Mouse (Mus musculus) ES-E14 (cell line): Measurements from ENCODE around the gene Ppp6r1.

Experiments used
- CHD2 ChIP-seq: IDR thresholded peaks from 2 replicates; pipeline ENCODE4 v1.6.1; 2014; ENCODE audit warnings: mild to moderate bottlenecking, low read depth, low read length, inconsistent platforms
- HCFC1 ChIP-seq: IDR thresholded peaks from 2 replicates; pipeline ENCODE4 v1.6.1; 2012; ENCODE audit warnings: low read length, inconsistent platforms, borderline replicate concordance; ENCODE audit not compliant: insufficient read depth
- MAFK ChIP-seq: IDR thresholded peaks from 2 replicates; pipeline ENCODE4 v1.6.1; 2014; ENCODE audit warnings: mild to moderate bottlenecking, low read depth, low read length, inconsistent platforms; ENCODE audit not compliant: insufficient read depth
- ZC3H11A ChIP-seq: IDR thresholded peaks from 2 replicates; pipeline ENCODE4 v1.6.1; 2012; ENCODE audit warnings: low read depth, mild to moderate bottlenecking, inconsistent platforms, low read length, borderline replicate concordance
- ZNF384 ChIP-seq: IDR thresholded peaks from 2 replicates; pipeline ENCODE4 v1.6.1; 2012; ENCODE audit warnings: low read depth, low read length, inconsistent platforms

DNA sequence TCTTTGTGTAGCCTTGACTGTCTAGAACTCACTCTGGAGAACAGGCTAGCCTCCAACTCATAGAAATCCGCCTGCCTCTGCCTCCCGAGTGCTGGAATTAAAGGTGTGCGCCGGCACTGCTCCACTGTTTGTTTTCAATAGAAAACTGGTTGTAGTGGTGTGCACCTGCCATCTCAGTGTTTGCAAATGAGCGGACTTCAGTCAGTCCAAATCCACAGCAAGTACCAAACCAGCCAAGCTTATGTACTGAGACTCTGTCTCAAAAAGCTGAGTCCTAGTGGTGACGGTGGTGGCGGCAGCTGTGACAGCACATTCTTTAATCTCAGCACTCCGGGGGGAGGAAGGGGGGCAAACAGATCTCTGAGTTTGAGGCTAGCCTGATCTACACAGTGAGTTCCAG lies 9.7 kb upstream of the Ppp6r1 start:
- no peak for TF ChIP-seq HCFC1
- no peak for TF ChIP-seq ZNF384
- TF ChIP-seq CHD2: no peak
- no peak for TF ChIP-seq MAFK
- no peak for TF ChIP-seq ZC3H11A
